Mouse (Mus musculus): ENCODE results near the gene Erbin.

Erbin gene

DNA sequence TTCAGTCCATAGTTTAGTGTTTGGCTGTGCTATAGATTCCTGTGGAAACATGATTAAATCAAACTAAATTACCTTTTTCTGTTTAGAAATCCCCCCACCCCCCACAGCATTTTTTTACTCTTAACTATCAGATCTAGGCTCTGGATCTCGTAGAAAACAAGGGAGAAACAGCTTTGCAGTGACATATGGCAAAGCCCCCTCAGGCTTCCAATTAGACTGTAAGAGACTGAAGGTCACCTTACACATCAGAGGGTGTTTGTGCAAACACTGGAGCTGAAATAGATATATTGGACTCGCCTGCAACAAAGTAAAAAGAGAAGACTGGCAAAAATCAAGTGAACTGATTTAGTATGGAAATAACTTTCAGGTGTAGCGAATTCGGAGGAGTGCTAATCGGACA is 116.6 kb downstream of the Erbin start:
- no peak for DNase-seq

GRCm38 (mm10) chr13:103801021-103801420 is 119.3 kb downstream of the Erbin start:
- DNase-seq: no peak

GRCm38 (mm10) chr13:103794688-103795543 is 125.4 kb downstream of the Erbin start:
- DNase-seq: no peak

GRCm38 (mm10) chr13:103779922-103780585 is 140.3 kb downstream of the Erbin start:
- peak; percentile 55 for DNase-seq

DNA sequence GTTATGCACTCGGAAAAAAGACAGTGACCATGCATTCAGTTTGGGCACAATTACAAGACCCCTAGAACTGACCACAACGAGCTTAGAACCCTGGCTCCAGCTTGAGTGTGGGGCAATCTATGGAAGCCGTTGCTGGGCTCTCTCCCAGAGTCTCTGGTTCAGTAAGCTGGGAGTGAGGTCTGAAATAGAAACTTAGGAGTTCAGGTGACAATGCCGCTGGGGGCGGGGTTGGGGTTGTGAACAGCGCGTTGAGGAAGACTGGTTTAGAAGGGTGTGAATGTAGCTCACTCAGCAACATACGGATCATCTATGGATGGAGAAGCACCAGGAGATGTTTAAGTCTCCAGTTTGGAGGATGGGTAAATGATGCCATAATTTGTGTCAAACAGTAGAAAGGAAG is 143.2 kb downstream of the Erbin start:
- DNase-seq: no peak

GRCm38 (mm10) chr13:103774119-103774757 is 146.1 kb downstream of the Erbin start, which contains the start of gene Srek1:
Srek1 (minus strand) TSS chr13:103774608.
- peak; percentile 96 for DNase-seq

GRCm38 (mm10) chr13:103773407-103774118 is 146.8 kb downstream of the Erbin start:
- DNase-seq: no peak

GRCm38 (mm10) chr13:103772917-103773316 is 147.4 kb downstream of the Erbin start:
- no peak for DNase-seq

DNA sequence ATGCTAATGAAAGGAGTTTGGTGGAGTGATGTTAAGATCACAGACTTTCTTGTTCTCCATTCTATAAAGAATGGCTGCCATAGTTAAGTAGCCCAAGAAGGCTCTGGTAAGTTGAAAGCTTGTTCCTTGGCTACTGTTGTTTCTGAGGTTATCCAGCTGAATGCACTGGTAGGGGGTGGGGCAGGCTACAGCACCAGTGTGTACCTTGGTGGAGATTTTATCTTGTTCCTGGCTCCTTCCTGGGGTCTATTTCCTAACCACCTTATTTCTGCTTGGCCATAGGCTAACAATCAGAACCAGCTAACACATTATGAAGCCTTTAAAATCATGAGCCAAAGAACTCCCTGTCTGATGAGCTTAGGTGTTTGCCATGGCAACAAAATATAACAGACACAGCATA is 149.5 kb downstream of the Erbin start:
- no peak for DNase-seq

Measured in lung, postnatal 10 days (tissue).